Mouse (Mus musculus) hindlimb bud, embryonic 11.5 days (tissue): Measurements from ENCODE around the gene Gm10719.
"Not testable (repeated sequence)": the region's sequence is repeated elsewhere in the genome, so short reads cannot be mapped to it uniquely, and the experiment has no call there.

Experiments
- DNase-seq: peaks from one replicate; pipeline ENCODE4 v3.0.0-alpha.2; 2012; ENCODE audit warnings: low read depth, low spot score; ENCODE audit errors: extremely low spot score

Gene Gm10719

DNA sequence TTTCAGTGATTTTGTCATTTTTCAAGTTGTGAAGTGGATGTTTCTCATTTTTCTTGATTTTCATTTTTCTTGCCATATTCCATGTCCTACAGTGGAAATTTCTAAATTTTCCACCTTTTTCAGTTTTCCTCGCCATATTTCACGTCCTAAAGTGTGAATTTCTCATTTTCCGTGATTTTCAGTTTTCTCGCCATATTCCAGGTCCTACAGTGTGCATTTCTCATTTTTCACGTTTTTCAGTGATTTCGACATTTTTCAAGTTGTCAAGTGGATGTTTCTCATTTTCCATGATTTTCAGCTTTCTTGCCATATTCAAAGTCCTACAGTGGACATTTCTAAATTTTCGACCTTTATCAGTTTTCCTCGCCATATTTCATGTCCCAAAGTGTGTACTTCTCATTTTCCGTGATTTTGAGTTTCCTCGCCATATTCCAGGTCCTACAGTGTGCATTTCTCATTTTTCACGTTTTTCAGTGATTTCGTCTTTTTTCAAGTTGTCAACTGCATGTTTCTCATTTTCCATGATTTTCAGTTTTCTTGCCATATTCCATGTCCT is 7.8 kb downstream of the Gm10719 start, which contains the start of gene Gm10717:
Gm10717 (plus strand) TSS at position 506 of the 556 bp plus-strand sequence.
- DNase-seq = not testable (repeated sequence)

DNA sequence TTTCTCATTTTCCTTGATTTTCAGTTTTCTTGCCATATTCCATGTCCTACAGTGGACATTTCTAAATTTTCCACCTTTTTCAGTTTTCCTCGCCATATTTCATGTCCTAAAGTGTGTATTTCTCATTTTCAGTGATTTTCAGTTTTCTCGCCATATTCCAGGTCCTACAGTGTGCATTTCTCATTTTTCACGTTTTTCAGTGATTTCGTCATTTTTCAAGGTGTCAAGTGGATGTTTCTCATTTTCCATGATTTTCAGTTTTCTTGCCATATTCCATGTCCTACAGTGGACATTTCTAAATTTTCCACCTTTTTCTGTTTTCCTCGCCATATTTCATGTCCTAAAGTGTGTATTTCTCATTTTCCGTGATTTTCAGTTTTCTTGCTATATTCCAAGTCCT is 8.4 kb downstream of the Gm10719 start:
- not testable (repeated sequence) for DNase-seq

DNA sequence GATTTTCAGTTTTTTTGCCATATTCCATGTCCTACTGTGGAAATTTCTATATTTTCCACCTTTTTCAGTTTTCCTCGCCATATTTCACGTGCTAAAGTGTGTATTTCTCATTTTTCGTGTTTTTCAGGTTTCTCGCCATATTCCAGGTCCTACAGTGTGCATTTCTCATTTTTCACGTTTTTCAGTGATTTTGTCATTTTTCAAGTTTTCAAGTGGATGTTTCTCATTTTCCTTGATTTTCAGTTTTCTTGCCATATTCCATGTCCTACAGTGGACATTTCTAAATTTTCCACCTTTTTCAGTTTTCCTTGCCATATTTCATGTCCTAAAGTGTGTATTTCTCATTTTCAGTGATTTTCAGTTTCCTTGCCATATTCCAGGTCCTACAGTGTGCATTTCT is 8.9 kb downstream of the Gm10719 start:
- not testable (repeated sequence) for DNase-seq

DNA sequence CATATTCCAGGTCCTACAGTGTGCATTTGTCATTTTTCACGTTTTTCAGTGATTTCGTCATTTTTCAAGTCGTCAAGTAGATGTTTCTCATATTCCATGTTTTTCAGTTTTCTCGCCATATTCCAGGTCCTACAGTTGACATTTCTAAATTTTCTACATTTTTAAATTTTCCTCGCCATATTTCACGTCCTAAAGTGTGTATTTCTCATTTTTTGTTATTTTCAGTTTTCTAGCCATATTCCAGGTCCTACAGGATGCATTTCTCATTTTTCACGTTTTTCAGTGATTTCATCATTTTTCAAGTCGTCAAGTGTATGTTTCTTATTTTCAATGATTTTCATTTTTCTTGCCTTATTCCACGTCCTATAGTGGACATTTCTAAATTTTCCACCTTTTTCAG is 9.5 kb downstream of the Gm10719 start:
- not testable (repeated sequence) for DNase-seq

DNA sequence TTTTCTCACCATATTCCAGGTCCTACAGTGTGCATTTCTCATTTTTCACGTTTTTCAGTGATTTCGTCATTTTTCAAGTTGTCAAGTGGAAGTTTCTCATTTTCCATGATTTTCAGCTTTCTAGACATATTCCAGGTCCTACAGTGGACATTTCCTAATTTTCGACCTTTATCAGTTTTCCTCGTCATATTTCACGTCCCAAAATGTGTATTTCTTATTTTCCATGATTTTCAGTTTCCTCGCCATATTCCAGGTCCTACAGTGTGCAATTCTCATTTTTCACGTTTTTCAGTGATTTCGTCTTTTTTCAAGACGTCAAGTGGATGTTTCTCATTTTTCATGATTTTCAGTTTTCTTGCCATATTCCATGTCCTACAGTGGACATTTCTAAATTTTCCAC is 10.0 kb downstream of the Gm10719 start:
- peak; percentile 99 for DNase-seq

DNA sequence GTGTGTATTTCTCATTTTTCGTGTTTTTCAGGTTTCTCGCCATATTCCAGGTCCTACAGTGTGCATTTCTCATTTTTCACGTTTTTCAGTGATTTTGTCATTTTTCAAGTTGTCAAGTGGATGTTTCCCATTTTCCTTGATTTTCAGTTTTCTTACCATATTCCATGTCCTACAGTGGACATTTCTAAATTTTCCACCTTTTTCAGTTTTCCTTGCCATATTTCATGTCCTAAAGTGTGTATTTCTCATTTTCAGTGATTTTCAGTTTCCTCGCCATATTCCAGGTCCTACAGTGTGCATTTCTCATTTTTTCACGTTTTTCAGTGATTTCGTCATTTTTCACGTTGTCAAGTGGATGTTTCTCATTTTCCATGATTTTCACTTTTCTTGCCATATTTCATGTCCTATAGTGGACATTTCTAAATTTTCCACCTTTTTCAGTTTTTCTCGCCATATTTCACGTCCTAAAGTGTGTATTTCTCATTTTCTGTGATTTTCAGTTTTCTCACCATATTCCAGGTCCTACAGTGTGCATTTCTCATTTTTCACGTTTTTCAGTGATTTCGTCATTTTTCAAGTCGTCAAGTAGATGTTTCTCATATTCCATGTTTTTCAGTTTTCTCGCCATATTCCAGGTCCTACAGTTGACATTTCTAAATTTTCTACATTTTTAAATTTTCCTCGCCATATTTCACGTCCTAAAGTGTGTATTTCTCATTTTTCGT is 12.2 kb downstream of the Gm10719 start:
- not testable (repeated sequence) for DNase-seq

DNA sequence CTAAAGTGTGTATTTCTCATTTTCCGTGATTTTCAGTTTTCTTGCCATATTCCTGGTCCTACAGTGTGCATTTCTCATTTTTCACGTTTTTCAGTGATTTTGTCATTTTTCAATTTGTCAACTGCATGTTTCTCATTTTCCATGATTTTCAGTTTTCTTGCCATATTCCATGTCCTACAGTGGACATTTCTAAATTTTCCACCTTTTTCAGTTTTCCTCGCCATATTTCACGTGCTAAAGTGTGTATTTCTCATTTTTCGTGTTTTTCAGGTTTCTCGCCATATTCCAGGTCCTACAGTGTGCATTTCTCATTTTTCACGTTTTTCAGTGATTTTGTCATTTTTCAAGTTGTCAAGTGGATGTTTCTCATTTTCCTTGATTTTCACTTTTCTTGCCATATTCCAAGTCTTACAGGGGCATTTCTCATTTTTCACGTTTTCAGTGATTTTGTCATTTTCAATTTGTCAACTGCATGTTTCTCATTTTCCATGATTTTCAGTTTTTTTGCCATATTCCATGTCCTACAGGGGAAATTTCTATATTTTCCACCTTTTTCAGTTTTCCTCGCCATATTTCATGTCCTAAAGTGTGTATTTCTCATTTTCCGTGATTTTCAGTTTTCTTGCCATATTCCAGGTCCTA is 13.6 kb downstream of the Gm10719 start:
- peak; percentile 100 for DNase-seq

DNA sequence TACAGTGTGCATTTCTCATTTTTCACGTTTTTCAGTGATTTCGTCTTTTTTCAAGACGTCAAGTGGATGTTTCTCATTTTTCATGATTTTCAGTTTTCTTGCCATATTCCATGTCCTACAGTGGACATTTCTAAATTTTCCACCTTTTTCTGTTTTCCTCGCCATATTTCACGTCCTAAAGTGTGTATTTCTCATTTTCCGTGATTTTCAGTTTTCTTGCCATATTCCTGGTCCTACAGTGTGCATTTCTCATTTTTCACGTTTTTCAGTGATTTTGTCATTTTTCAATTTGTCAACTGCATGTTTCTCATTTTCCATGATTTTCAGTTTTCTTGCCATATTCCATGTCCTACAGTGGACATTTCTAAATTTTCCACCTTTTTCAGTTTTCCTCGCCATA is 17.1 kb downstream of the Gm10719 start, which contains the start of gene Gm17535:
Gm17535 (plus strand) TSS at position 301 of the 400 bp plus-strand sequence.
- not testable (repeated sequence) for DNase-seq

DNA sequence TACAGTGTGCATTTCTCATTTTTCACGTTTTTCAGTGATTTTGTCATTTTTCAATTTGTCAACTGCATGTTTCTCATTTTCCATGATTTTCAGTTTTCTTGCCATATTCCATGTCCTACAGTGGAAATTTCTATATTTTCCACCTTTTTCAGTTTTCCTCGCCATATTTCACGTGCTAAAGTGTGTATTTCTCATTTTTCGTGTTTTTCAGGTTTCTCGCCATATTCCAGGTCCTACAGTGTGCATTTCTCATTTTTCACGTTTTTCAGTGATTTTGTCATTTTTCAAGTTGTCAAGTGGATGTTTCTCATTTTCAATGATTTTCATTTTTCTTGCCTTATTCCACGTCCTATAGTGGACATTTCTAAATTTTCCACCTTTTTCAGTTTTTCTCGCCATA is 19.4 kb downstream of the Gm10719 start, which contains the start of gene Gm10715:
Gm10715 (plus strand) TSS at position 301 of the 400 bp plus-strand sequence.
- not testable (repeated sequence) for DNase-seq

DNA sequence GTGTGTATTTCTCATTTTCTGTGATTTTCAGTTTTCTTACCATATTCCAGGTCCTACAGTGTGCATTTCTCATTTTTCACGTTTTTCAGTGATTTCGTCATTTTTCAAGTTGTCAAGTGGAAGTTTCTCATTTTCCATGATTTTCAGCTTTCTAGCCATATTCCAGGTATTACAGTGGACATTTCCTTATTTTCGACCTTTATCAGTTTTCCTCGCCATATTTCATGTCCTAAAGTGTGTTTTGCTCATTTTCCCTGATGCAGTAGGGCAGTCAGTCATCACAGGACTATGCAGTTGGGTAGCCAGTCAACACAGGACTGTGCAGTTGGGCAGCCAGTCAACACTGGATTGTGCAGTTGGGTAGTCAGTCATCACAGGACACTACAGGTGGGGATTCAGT is 21.0 kb downstream of the Gm10719 start:
- peak; percentile 49 for DNase-seq
